Mouse (Mus musculus) neural tube, embryonic 12.5 days (tissue): ENCODE measurements around the gene Rgs10. TPM values are rescaled to one million over a fixed set of nuclear protein-coding genes. Genes with fewer than 3 reads are reported as not detected.

Source experiments
- ATAC-seq: fragments of 200-750 bp; cut with Nextera tagmentation; 2 replicates; pipeline ENCODE4 v1.8.0; 2017; ENCODE audit warnings: low read depth, mild to moderate bottlenecking, moderate TSS enrichment, moderate library complexity; ENCODE audit not compliant: low FRiP score
- H3K27ac ChIP-seq: fragments of 300-500 bp; sonication (generic); 2 replicates; pipeline ENCODE4 v1.5.1; 2016
- H3K27me3 ChIP-seq: fragments of 300-500 bp; sonication (generic); replicated peaks from 2 replicates; pipeline ENCODE4 v1.6.1; 2016; ENCODE audit warnings: mild to moderate bottlenecking
- H3K36me3 ChIP-seq: fragments of 300-500 bp; sonication (generic); 2 replicates; pipeline ENCODE4 v1.6.1; 2016; ENCODE audit warnings: mild to moderate bottlenecking
- H3K4me1 ChIP-seq: fragments of 300-500 bp; sonication (generic); 2 replicates; pipeline ENCODE4 v1.6.1; 2016
- H3K4me2 ChIP-seq: fragments of 300-500 bp; sonication (generic); replicated peaks from 2 replicates; pipeline ENCODE4 v1.6.1; 2016; ENCODE audit warnings: mild to moderate bottlenecking
- H3K4me3 ChIP-seq: fragments of 300-500 bp; sonication (generic); 2 replicates; pipeline ENCODE4 v1.5.1; 2016
- H3K9ac ChIP-seq: fragments of 300-500 bp; sonication (generic); 2 replicates; pipeline ENCODE4 v1.6.1; 2016; ENCODE audit warnings: mild to moderate bottlenecking
- H3K9me3 ChIP-seq: fragments of 300-500 bp; sonication (generic); 2 replicates; pipeline ENCODE4 v1.6.1; 2016; ENCODE audit warnings: mild to moderate bottlenecking
- WGBS: fragments of 180-500 bp; shearing (Covaris S2); methylation state at CpG from one replicate; pipeline ENCODE4 v1.1.7; 2016; 5-methylcytosine and 5-hydroxymethylcytosine counted together
- polyA plus RNA-seq: library from polyadenylated mRNA; unstranded; fragments of >200 nt; fragmentation: Nextera tagmentation; extraction: Ambion mirVana; gene quantifications from 2 replicates; pipeline ENCODE4 v1.2.1, GENCODE M21; 2016

Gene Rgs10
- polyA plus RNA-seq, 1 experiment from 2014 or later, result 22.7 TPM

- no peak overlapping the region for H3K27ac ChIP-seq
- no peak overlapping the region for H3K4me2 ChIP-seq
- WGBS, result 89% methylated on average over 6 of the region's 6 CpGs
- H3K4me1 ChIP-seq, result no peaks in the 10 kb centered on the region
- no peaks in the 10 kb centered on the region for H3K9me3 ChIP-seq
- no peaks in the 10 kb centered on the region for H3K27me3 ChIP-seq
- H3K9ac ChIP-seq, result no peak overlapping the region
- no peak overlapping the region for H3K4me3 ChIP-seq
- no peak for ATAC-seq
- H3K36me3 ChIP-seq, result no peaks in the 10 kb centered on the region
These were observed 36.1 kb downstream of the Rgs10 start for GRCm38 (mm10) chr7:128382527-128382860.

GRCm38 (mm10) chr7:128381811-128382526 is 36.6 kb downstream of the Rgs10 start:
- H3K27me3 ChIP-seq, result no peaks in the 10 kb centered on the region
- 90% methylated on average over 14 of the region's 14 CpGs for WGBS
- H3K4me3 ChIP-seq, result no peak overlapping the region
- H3K4me1 ChIP-seq, result no peaks in the 10 kb centered on the region
- H3K4me2 ChIP-seq, result no peak overlapping the region
- no peaks in the 10 kb centered on the region for H3K9me3 ChIP-seq
- H3K27ac ChIP-seq, result no peak overlapping the region
- no peak for ATAC-seq
- H3K36me3 ChIP-seq, result no peaks in the 10 kb centered on the region
- H3K9ac ChIP-seq, result no peak overlapping the region

DNA sequence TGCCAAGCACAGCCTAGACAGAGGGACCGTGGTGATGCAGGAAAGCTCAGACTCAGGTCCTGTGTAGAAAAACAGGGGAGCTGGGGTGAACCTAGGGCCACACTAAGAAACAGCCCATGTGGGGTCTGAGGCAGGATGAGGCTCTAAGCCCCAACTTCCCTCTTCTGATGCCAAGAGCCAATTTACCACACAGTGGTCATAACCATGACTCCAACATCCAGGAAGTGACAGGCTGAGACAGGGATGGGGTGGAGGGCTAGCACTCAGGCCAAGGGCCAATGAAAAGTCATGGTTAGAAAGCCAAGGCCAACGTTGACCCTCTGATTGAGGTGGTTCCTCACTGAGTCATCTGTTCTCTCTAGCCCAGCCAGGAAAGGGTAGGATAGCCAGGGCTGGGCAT is 37.6 kb downstream of the Rgs10 start:
- Histone ChIP-seq H3K9ac (no peak overlapping the region), H3K27ac (no peak overlapping the region), H3K4me3 (no peak overlapping the region), H3K36me3 (no peaks in the 10 kb centered on the region), H3K4me2 (no peak overlapping the region), H3K4me1 (no peaks in the 10 kb centered on the region), H3K9me3 (no peaks in the 10 kb centered on the region), H3K27me3 (no peaks in the 10 kb centered on the region)
- 85% methylated on average over 2 of the region's 2 CpGs for WGBS
- ATAC-seq, result no peak

- no peak overlapping the region for H3K4me2 ChIP-seq
- no peak overlapping the region for H3K27ac ChIP-seq
- ATAC-seq, result no peak
- H3K4me3 ChIP-seq, result no peak overlapping the region
- no peaks in the 10 kb centered on the region for H3K9me3 ChIP-seq
- 67% methylated on average over 16 of the region's 16 CpGs for WGBS
- no peak overlapping the region for H3K9ac ChIP-seq
- H3K36me3 ChIP-seq, result no peaks in the 10 kb centered on the region
- H3K27me3 ChIP-seq, result no peaks in the 10 kb centered on the region
- no peaks in the 10 kb centered on the region for H3K4me1 ChIP-seq
These were observed 39.3 kb downstream of the Rgs10 start for GRCm38 (mm10) chr7:128379162-128379805.

DNA sequence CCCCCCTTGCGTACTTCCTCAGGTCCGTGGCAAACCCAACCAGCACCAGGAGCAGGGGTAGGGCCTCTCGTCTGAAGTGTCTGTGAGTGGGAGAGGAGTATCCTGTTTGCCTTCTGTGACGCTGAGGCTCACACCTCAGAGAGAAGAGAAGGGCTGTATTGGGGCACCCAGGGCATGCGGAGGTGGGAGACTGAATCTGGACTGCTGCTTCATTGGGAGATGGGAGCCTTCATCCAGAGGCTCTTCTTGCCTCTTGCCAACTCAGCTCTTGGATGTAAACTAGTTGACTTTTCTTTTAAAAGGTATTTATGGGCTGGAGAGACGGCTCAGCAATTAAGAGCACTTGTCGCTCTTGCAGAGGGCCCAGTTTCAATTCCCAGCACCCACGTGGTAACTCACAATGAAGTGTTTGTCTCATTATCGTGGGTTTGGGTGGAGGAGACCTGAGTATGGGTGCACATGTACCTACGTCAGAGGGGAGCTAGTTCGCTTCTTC is 42.3 kb downstream of the Rgs10 start:
- WGBS, result 79% methylated on average over 11 of the region's 11 CpGs
- peaks cover 4% of the 10 kb centered on the region; the same call in 1 of the 2 replicates for H3K36me3 ChIP-seq
- no peak overlapping the region for H3K27ac ChIP-seq
- ATAC-seq, result no peak
- no peak overlapping the region for H3K4me3 ChIP-seq
- no peaks in the 10 kb centered on the region; the same call in 1 of the 2 replicates for H3K4me1 ChIP-seq
- H3K27me3 ChIP-seq, result no peaks in the 10 kb centered on the region
- no peaks in the 10 kb centered on the region for H3K9me3 ChIP-seq
- H3K4me2 ChIP-seq, result no peak overlapping the region
- no peak overlapping the region for H3K9ac ChIP-seq

- Histone ChIP-seq H3K9me3 (no peaks in the 10 kb centered on the region), H3K27me3 (no peaks in the 10 kb centered on the region), H3K4me2 (no peak overlapping the region), H3K9ac (no peak overlapping the region), H3K4me3 (no peak overlapping the region), H3K36me3 (peaks cover 4% of the 10 kb centered on the region; the same call in 1 of the 2 replicates), H3K4me1 (no peaks in the 10 kb centered on the region; the same call in 1 of the 2 replicates), H3K27ac (no peak overlapping the region)
- no peak for ATAC-seq
- WGBS, result 91% methylated on average over 11 of the region's 11 CpGs
These were observed 44.4 kb downstream of the Rgs10 start for GRCm38 (mm10) chr7:128374156-128374555.

- 92% methylated on average over 8 of the region's 8 CpGs for WGBS
- Histone ChIP-seq H3K9me3 (no peaks in the 10 kb centered on the region), H3K4me1 (no peaks in the 10 kb centered on the region; the same call in 1 of the 2 replicates), H3K27me3 (no peaks in the 10 kb centered on the region), H3K4me3 (no peak overlapping the region), H3K9ac (no peak overlapping the region), H3K27ac (no peak overlapping the region), H3K36me3 (peaks cover 4% of the 10 kb centered on the region; the same call in 1 of the 2 replicates), H3K4me2 (no peak overlapping the region)
- no peak for ATAC-seq
These were observed 44.8 kb downstream of the Rgs10 start for GRCm38 (mm10) chr7:128373751-128374150.

GRCm38 (mm10) chr7:128372331-128372730 is 46.2 kb downstream of the Rgs10 start:
- Histone ChIP-seq H3K27ac (no peak overlapping the region), H3K9me3 (no peaks in the 10 kb centered on the region), H3K27me3 (no peaks in the 10 kb centered on the region), H3K4me2 (no peak overlapping the region), H3K36me3 (peaks cover 4% of the 10 kb centered on the region; the same call in 1 of the 2 replicates), H3K4me1 (no peaks in the 10 kb centered on the region; the same call in 1 of the 2 replicates), H3K9ac (no peak overlapping the region), H3K4me3 (no peak overlapping the region)
- no peak for ATAC-seq
- WGBS, result 51% methylated on average over 3 of the region's 3 CpGs

DNA sequence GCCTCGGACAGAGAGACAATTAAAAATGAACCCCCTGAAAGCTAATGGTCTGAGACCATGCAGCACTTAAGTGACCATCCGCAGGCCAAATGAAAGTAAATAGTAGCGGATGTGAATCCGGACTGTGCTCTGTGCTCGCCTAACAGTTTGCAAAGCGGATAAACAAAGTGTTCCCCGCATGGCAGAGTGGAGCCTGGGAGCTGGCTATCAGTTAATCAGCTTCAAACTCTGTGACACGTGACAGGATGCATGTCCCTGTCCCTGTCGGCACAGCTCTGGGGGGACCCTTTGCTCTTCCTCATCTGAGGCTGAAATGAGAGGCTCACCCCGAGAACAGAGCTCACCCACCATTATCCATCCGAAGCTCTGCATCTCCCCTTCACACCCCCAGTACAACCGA is 49.2 kb downstream of the Rgs10 start:
- Histone ChIP-seq H3K27me3 (no peaks in the 10 kb centered on the region), H3K27ac (no peak overlapping the region), H3K36me3 (peaks cover 4% of the 10 kb centered on the region; the same call in 1 of the 2 replicates), H3K9ac (no peak overlapping the region), H3K9me3 (no peaks in the 10 kb centered on the region), H3K4me2 (no peak overlapping the region), H3K4me1 (no peaks in the 10 kb centered on the region; the same call in 1 of the 2 replicates), H3K4me3 (no peak overlapping the region)
- no peak for ATAC-seq
- 85% methylated on average over 12 of the region's 12 CpGs for WGBS

DNA sequence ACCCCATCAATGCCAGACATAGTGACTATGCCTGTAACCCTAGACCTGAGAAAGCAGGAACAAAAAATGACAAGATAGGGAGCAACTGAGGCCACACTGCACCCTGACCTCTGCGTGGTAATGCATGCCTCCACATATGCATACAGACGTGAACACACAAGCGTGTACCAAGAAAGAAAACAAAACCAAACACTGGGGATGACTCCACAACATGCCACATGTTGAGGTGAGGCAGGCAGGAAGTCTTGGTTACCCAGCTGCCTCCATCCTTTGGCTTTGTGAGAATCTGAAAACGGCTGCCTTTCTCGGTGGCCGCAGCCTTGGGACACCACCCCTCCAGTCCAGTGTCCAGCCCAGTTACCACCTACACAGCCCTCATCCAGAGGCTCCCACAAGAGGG is 49.7 kb downstream of the Rgs10 start:
- Histone ChIP-seq H3K9ac (no peak overlapping the region), H3K4me2 (no peak overlapping the region), H3K27me3 (no peaks in the 10 kb centered on the region), H3K4me3 (no peak overlapping the region), H3K36me3 (peaks cover 4% of the 10 kb centered on the region; the same call in 1 of the 2 replicates), H3K27ac (no peak overlapping the region), H3K4me1 (no peaks in the 10 kb centered on the region; the same call in 1 of the 2 replicates), H3K9me3 (no peaks in the 10 kb centered on the region)
- WGBS, result 82% methylated on average over 6 of the region's 6 CpGs
- no peak for ATAC-seq

DNA sequence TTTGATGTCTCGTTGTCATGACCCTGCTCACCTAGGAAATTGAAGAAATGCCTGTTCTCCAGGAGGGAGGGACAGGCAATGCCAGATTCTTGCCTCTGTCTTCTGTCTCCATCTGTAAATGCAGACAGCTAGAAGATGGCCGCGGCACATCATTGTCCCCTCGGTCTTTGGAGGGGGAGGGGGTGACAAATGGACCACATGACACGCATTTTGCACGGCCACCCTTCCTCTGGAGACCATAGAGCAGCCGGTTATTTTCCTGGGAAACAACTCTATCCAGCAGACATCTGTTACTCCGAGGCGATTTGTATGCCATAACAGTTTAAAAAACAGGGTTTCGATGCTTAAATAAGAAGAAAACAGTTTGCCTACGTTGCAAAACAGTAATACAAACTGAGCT is 51.9 kb downstream of the Rgs10 start:
- Histone ChIP-seq H3K27me3 (no peaks in the 10 kb centered on the region), H3K4me2 (no peak overlapping the region), H3K4me1 (no peaks in the 10 kb centered on the region), H3K4me3 (no peak overlapping the region), H3K9ac (no peak overlapping the region), H3K9me3 (no peaks in the 10 kb centered on the region), H3K27ac (no peak overlapping the region), H3K36me3 (no peaks in the 10 kb centered on the region)
- no peak for ATAC-seq
- 47% methylated on average over 11 of the region's 11 CpGs for WGBS

- Histone ChIP-seq H3K9ac (no peak overlapping the region), H3K27me3 (no peaks in the 10 kb centered on the region), H3K9me3 (no peaks in the 10 kb centered on the region), H3K4me2 (no peak overlapping the region), H3K36me3 (no peaks in the 10 kb centered on the region), H3K4me3 (no peak overlapping the region), H3K4me1 (no peaks in the 10 kb centered on the region), H3K27ac (no peak overlapping the region)
- 78% methylated on average over 4 of the region's 4 CpGs for WGBS
- ATAC-seq, result no peak
These were observed 53.4 kb downstream of the Rgs10 start for GRCm38 (mm10) chr7:128365096-128365715.
